Mouse (Mus musculus) testis, adult 2 months (tissue): ENCODE results near the gene Olfr649.

Source experiments
- CTCF ChIP-seq: fragments of 200-500 bp; IDR thresholded peaks from 2 replicates; pipeline ENCODE4 v1.5.1; 2012; ENCODE audit warnings: low read depth, mild to moderate bottlenecking, inconsistent platforms, low read length, moderate library complexity; ENCODE audit not compliant: control insufficient read depth, insufficient read depth, insufficient replicate concordance
- POLR2A ChIP-seq: fragments of 200-500 bp; IDR thresholded peaks from 2 replicates; pipeline ENCODE4 v1.6.1; 2012; ENCODE audit warnings: low read depth, mild to moderate bottlenecking, inconsistent platforms, low read length, moderate library complexity; ENCODE audit not compliant: control insufficient read depth

- TF ChIP-seq CTCF = no peak
- no peak for TF ChIP-seq POLR2A
Measured at GRCm38 (mm10) chr7:104178422-104179054, 17.2 kb downstream of the Olfr649 start.
